Mouse (Mus musculus): ENCODE measurements around the gene Tbl1xr1. TPM values are rescaled to one million over a fixed set of nuclear protein-coding genes. Genes with fewer than 3 reads are reported as not detected.

Tbl1xr1 gene
- polyA plus RNA-seq, 1 experiment from 2014 or later = 14.4 TPM

DNA sequence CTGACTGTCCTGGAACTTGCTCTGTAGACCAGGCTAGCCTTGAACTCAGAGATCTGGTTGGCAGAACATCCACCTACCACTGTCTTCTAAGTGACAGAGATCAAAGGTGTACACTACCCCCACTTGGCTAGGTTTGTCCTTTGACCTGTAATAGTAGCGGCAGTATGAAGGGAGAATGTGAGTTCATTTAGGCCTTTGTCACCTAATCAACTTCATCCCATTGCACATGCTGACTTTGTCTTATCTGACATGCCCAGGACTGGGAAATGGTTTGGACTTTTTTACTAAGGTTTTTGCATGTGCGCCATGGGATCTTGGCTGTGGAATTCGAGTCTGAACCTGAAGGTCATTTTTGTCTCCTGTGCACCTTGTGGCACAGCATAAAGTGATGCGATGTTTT is 6.4 kb downstream of the Tbl1xr1 start:
- DNase-seq (ENCODE audit: low spot score) = no peak
- Histone ChIP-seq H3K4me2 (ENCODE audit: low read length) (no peak overlapping the region), H3K4me1 (ENCODE audit: control insufficient read depth, insufficient read depth, low read length) (peaks cover 18% of the 10 kb centered on the region), H3K27ac (ENCODE audit: low read depth, low read length) (no peak overlapping the region), H3K36me3 (ENCODE audit: control insufficient read depth, insufficient read depth, low read length) (no peaks in the 10 kb centered on the region), H3K4me3 (ENCODE audit: low read depth, low read length) (no peak overlapping the region), H3K9me3 (replicated peaks; ENCODE audit: control insufficient read depth, low read length) (no peaks in the 10 kb centered on the region), H3K9ac (ENCODE audit: low read length) (no peak overlapping the region), H3K27me3 (replicated peaks; ENCODE audit: control insufficient read depth, insufficient read depth, low read length) (no peaks in the 10 kb centered on the region)
- WGBS = 96% methylated on average over 4 of the region's 4 CpGs
- no peak for ATAC-seq

DNA sequence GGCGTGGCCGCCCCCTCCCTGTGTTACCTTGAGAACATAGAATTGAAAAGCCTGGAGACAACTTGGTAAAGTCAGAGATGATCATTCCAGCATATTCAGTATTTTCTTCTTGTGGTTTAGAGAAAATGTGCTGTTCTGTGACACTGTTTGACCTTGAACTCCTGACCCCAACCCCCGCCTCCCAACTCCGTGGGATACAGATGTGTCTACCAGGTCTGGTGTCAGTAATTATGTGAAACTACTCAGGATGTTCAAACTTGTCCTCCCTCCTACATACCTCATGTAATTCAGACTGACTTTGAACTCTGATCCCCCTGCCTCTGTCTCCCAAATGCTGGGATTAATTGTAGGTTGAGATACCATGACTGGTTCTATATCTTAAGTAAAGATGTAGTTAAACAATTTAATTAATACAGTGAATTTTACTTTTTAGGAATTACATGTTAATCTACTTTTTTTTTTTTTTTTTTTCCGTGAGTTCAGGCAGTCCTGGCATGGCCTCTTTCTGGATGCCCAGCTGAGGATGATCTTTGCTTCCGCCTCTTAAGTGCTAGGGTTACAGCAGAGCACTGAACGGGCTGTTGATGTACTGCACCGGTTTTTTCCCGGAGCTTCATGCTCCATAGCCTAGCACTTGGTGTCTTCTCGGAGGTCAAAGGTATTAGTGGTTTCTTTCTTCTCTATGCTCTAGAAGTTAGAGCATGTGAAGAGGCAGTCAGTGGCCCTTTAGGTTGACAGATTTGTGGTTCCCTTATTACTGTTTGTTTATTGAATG is 8.0 kb downstream of the Tbl1xr1 start:
- Histone ChIP-seq H3K4me1 (ENCODE audit: control insufficient read depth, insufficient read depth, low read length) (peaks cover 3% of the 10 kb centered on the region; the same call in 1 of the 2 replicates), H3K9me3 (replicated peaks; ENCODE audit: control insufficient read depth, low read length) (no peaks in the 10 kb centered on the region), H3K9ac (ENCODE audit: low read length) (no peak overlapping the region), H3K27ac (ENCODE audit: low read depth, low read length) (no peak overlapping the region), H3K4me2 (ENCODE audit: low read length) (no peak overlapping the region), H3K4me3 (ENCODE audit: low read depth, low read length) (no peak overlapping the region), H3K36me3 (ENCODE audit: control insufficient read depth, insufficient read depth, low read length) (no peaks in the 10 kb centered on the region), H3K27me3 (replicated peaks; ENCODE audit: control insufficient read depth, insufficient read depth, low read length) (no peaks in the 10 kb centered on the region)
- 93% methylated on average over 10 of the region's 10 CpGs for WGBS
- ATAC-seq = no peak
- DNase-seq (ENCODE audit: low spot score) = no peak

- Histone ChIP-seq H3K4me2 (ENCODE audit: low read length) (no peak overlapping the region), H3K4me3 (ENCODE audit: low read depth, low read length) (no peak overlapping the region), H3K4me1 (ENCODE audit: control insufficient read depth, insufficient read depth, low read length) (peaks cover 2% of the 10 kb centered on the region; the same call in 1 of the 2 replicates), H3K27me3 (replicated peaks; ENCODE audit: control insufficient read depth, insufficient read depth, low read length) (no peaks in the 10 kb centered on the region), H3K9ac (ENCODE audit: low read length) (no peak overlapping the region), H3K36me3 (ENCODE audit: control insufficient read depth, insufficient read depth, low read length) (no peaks in the 10 kb centered on the region), H3K9me3 (replicated peaks; ENCODE audit: control insufficient read depth, low read length) (no peaks in the 10 kb centered on the region), H3K27ac (ENCODE audit: low read depth, low read length) (no peak overlapping the region)
- DNase-seq (ENCODE audit: low spot score) (no peak), ATAC-seq (no peak)
- WGBS = 85% methylated on average over 3 of the region's 3 CpGs
Measured at GRCm38 (mm10) chr3:22089825-22090224, 13.4 kb downstream of the Tbl1xr1 start.

- ATAC-seq = no peak
- 72% methylated on average over 8 of the region's 8 CpGs for WGBS
Measured at GRCm38 (mm10) chr3:22090431-22091265, 14.2 kb downstream of the Tbl1xr1 start.

GRCm38 (mm10) chr3:22091266-22091550 is 14.8 kb downstream of the Tbl1xr1 start:
- DNase-seq (ENCODE audit: low spot score) = no peak
- Histone ChIP-seq H3K9me3 (replicated peaks; ENCODE audit: control insufficient read depth, low read length) (no peaks in the 10 kb centered on the region), H3K4me1 (ENCODE audit: control insufficient read depth, insufficient read depth, low read length) (peaks cover 2% of the 10 kb centered on the region; the same call in 1 of the 2 replicates), H3K4me2 (ENCODE audit: low read length) (no peak overlapping the region), H3K4me3 (ENCODE audit: low read depth, low read length) (no peak overlapping the region), H3K36me3 (ENCODE audit: control insufficient read depth, insufficient read depth, low read length) (no peaks in the 10 kb centered on the region), H3K27me3 (replicated peaks; ENCODE audit: control insufficient read depth, insufficient read depth, low read length) (no peaks in the 10 kb centered on the region), H3K27ac (ENCODE audit: low read depth, low read length) (no peak overlapping the region), H3K9ac (ENCODE audit: low read length) (no peak overlapping the region)
- no peak for ATAC-seq
- 87% methylated on average over 3 of the region's 3 CpGs for WGBS

More at GRCm38 (mm10) chr3:22090431-22091265, 14.2 kb downstream of the Tbl1xr1 start:
- H3K9ac ChIP-seq (ENCODE audit: low read length) = no peak overlapping the region
- no peak overlapping the region for H3K4me2 ChIP-seq (ENCODE audit: low read length)
- no peaks in the 10 kb centered on the region for H3K36me3 ChIP-seq (ENCODE audit: control insufficient read depth, insufficient read depth, low read length)
- H3K27me3 ChIP-seq (replicated peaks; ENCODE audit: control insufficient read depth, insufficient read depth, low read length) = no peaks in the 10 kb centered on the region
- H3K4me1 ChIP-seq (ENCODE audit: control insufficient read depth, insufficient read depth, low read length) = peaks cover 2% of the 10 kb centered on the region; the same call in 1 of the 2 replicates
- H3K9me3 ChIP-seq (replicated peaks; ENCODE audit: control insufficient read depth, low read length) = no peaks in the 10 kb centered on the region
- no peak overlapping the region for H3K4me3 ChIP-seq (ENCODE audit: low read depth, low read length)
- no peak overlapping the region for H3K27ac ChIP-seq (ENCODE audit: low read depth, low read length)
- DNase-seq (ENCODE audit: low spot score) = peak; percentile 29

DNA sequence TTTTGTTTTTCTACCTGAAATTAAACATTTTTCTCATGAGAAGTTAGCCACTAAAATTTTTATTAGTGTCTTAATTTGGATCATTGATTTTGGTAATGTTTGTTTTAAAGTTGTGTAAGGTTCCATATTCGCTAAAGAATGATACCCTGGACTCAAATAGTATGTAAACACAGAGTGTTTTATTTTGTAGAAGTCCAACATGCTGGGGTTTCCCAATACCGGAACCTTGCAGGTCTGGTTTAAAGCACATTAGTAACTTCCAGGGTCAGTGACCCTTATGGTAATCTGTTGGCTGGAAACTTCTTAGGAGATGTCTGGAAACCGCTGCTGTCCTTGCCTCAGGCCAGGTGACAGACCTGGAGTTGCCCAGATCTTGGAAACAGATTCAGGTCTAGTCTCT is 15.2 kb downstream of the Tbl1xr1 start:
- no peak overlapping the region for H3K27ac ChIP-seq (ENCODE audit: low read depth, low read length)
- DNase-seq (ENCODE audit: low spot score) (no peak), ATAC-seq (no peak)
- H3K4me3 ChIP-seq (ENCODE audit: low read depth, low read length) = no peak overlapping the region
- 97% methylated on average over 3 of the region's 3 CpGs for WGBS
- H3K4me2 ChIP-seq (ENCODE audit: low read length) = no peak overlapping the region
- H3K36me3 ChIP-seq (ENCODE audit: control insufficient read depth, insufficient read depth, low read length) = no peaks in the 10 kb centered on the region
- H3K9ac ChIP-seq (ENCODE audit: low read length) = no peak overlapping the region
- no peaks in the 10 kb centered on the region for H3K27me3 ChIP-seq (replicated peaks; ENCODE audit: control insufficient read depth, insufficient read depth, low read length)
- no peaks in the 10 kb centered on the region for H3K9me3 ChIP-seq (replicated peaks; ENCODE audit: control insufficient read depth, low read length)
- peaks cover 2% of the 10 kb centered on the region; the same call in 1 of the 2 replicates for H3K4me1 ChIP-seq (ENCODE audit: control insufficient read depth, insufficient read depth, low read length)

- ATAC-seq (no peak), DNase-seq (ENCODE audit: low spot score) (no peak)
- H3K27me3 ChIP-seq (replicated peaks; ENCODE audit: control insufficient read depth, insufficient read depth, low read length) = no peaks in the 10 kb centered on the region
- H3K9me3 ChIP-seq (replicated peaks; ENCODE audit: control insufficient read depth, low read length) = no peaks in the 10 kb centered on the region
- peaks cover 2% of the 10 kb centered on the region; the same call in 1 of the 2 replicates for H3K4me1 ChIP-seq (ENCODE audit: control insufficient read depth, insufficient read depth, low read length)
- H3K4me3 ChIP-seq (ENCODE audit: low read depth, low read length) = no peak overlapping the region
- no peak overlapping the region for H3K27ac ChIP-seq (ENCODE audit: low read depth, low read length)
- no peak overlapping the region for H3K9ac ChIP-seq (ENCODE audit: low read length)
- no peaks in the 10 kb centered on the region for H3K36me3 ChIP-seq (ENCODE audit: control insufficient read depth, insufficient read depth, low read length)
- no peak overlapping the region for H3K4me2 ChIP-seq (ENCODE audit: low read length)
- 95% methylated on average over 5 of the region's 5 CpGs for WGBS
Measured at GRCm38 (mm10) chr3:22092784-22093183, 16.3 kb downstream of the Tbl1xr1 start.

DNA sequence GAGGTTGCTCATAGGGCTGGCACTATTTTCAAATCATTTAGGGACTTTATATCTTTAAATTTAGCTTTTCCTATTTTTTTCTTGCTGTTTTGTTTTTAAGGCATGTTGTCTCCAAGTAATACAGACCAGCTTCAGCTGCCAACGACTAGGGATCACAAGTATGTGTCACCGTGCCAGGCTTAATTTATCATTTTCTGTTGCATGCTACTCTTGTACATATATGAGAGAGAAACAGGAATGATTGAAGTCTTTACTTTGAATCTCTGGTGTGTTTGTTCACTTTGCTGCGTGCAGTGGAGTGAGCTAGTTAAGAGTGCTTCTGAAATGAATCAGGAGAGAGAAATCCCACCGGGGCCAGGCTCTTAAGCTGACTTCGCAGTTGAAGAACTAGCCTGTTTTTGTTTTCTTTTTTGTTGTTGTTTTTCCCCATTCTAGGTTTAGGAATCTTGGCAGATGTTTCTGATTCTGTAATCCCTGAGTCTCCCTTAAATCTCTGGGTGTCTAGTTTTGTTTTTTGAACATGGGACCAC is 27.6 kb downstream of the Tbl1xr1 start:
- Histone ChIP-seq H3K27ac (ENCODE audit: low read depth, low read length) (no peak overlapping the region), H3K27me3 (replicated peaks; ENCODE audit: control insufficient read depth, insufficient read depth, low read length) (no peaks in the 10 kb centered on the region), H3K4me3 (ENCODE audit: low read depth, low read length) (no peak overlapping the region), H3K36me3 (ENCODE audit: control insufficient read depth, insufficient read depth, low read length) (no peaks in the 10 kb centered on the region), H3K4me1 (ENCODE audit: control insufficient read depth, insufficient read depth, low read length) (peaks cover 4% of the 10 kb centered on the region; the same call in 1 of the 2 replicates), H3K4me2 (ENCODE audit: low read length) (no peak overlapping the region), H3K9ac (ENCODE audit: low read length) (no peak overlapping the region), H3K9me3 (replicated peaks; ENCODE audit: control insufficient read depth, low read length) (no peaks in the 10 kb centered on the region)
- 68% methylated on average over 5 of the region's 5 CpGs for WGBS
- no peak for DNase-seq (ENCODE audit: low spot score)
- no peak for ATAC-seq
